Mouse (Mus musculus) hindbrain, embryonic 13.5 days (tissue): ENCODE data around the gene Phldb2. TPM values are rescaled to one million over a fixed set of nuclear protein-coding genes. Genes with fewer than 3 reads are reported as not detected.
A peak's percentile ranks its signal among the peaks of the same experiment; 100 is the strongest.

Experiments
- ATAC-seq: fragments of 200-750 bp; cut with Nextera tagmentation; 2 replicates; pipeline ENCODE4 v1.8.0; 2017; ENCODE audit warnings: moderate TSS enrichment; ENCODE audit not compliant: low FRiP score
- H3K27ac ChIP-seq: fragments of 300-500 bp; sonication (generic); 2 replicates; pipeline ENCODE4 v1.5.1; 2015; ENCODE audit warnings: inconsistent platforms, mild to moderate bottlenecking, moderate library complexity
- H3K27me3 ChIP-seq: fragments of 300-500 bp; sonication (generic); 2 replicates; pipeline ENCODE4 v1.6.1; 2015; ENCODE audit warnings: mild to moderate bottlenecking, inconsistent platforms
- H3K36me3 ChIP-seq: fragments of 300-500 bp; sonication (generic); 2 replicates; pipeline ENCODE4 v1.6.1; 2015; ENCODE audit warnings: mild to moderate bottlenecking, inconsistent platforms
- H3K4me1 ChIP-seq: fragments of 300-500 bp; sonication (generic); replicated peaks from 2 replicates; pipeline ENCODE4 v1.6.1; 2015; ENCODE audit warnings: inconsistent platforms
- H3K4me2 ChIP-seq: fragments of 300-500 bp; sonication (generic); 2 replicates; pipeline ENCODE4 v1.6.1; 2015; ENCODE audit warnings: inconsistent platforms, mild to moderate bottlenecking, moderate library complexity
- H3K4me3 ChIP-seq: fragments of 300-500 bp; sonication (generic); 2 replicates; pipeline ENCODE4 v1.5.1; 2015; ENCODE audit warnings: mild to moderate bottlenecking, inconsistent platforms
- H3K9ac ChIP-seq: fragments of 300-500 bp; sonication (generic); 2 replicates; pipeline ENCODE4 v1.6.1; 2015; ENCODE audit warnings: mild to moderate bottlenecking, inconsistent platforms
- H3K9me3 ChIP-seq: fragments of 300-500 bp; sonication (generic); 2 replicates; pipeline ENCODE4 v1.6.1; 2016; ENCODE audit warnings: inconsistent platforms
- WGBS: fragments of 180-500 bp; shearing (Covaris S2); methylation state at CpG from one replicate; pipeline ENCODE4 v1.1.7; 2015; 5-methylcytosine and 5-hydroxymethylcytosine counted together
- polyA plus RNA-seq: library from polyadenylated mRNA; unstranded; fragments of >200 nt; fragmentation: Nextera tagmentation; extraction: Ambion mirVana; gene quantifications from 2 replicates; pipeline ENCODE4 v1.2.1, GENCODE M21; 2015

The Phldb2 gene
- polyA plus RNA-seq, 1 experiment from 2014 or later, result 12.5 TPM

- Histone ChIP-seq H3K4me1 (peaks cover 26% of the 10 kb centered on the region), H3K9me3 (no peaks in the 10 kb centered on the region), H3K27ac (peak overlapping the region; percentile 37), H3K27me3 (peaks cover 5% of the 10 kb centered on the region; the same call in 1 of the 2 replicates), H3K36me3 (no peaks in the 10 kb centered on the region), H3K9ac (peak overlapping the region; percentile 82), H3K4me3 (peak overlapping the region; percentile 64), H3K4me2 (peak overlapping the region; percentile 91)
- WGBS, result 0% methylated on average over 39 of the region's 45 CpGs
- peak; percentile 95 for ATAC-seq
Measured at GRCm38 (mm10) chr16:45844049-45844780, 109.2 kb downstream of the Phldb2 start.

GRCm38 (mm10) chr16:45843351-45843891 is 110.0 kb downstream of the Phldb2 start:
- Histone ChIP-seq H3K4me2 (peak overlapping the region; percentile 91), H3K27me3 (peaks cover 5% of the 10 kb centered on the region; the same call in 1 of the 2 replicates), H3K9me3 (no peaks in the 10 kb centered on the region), H3K9ac (peak overlapping the region; percentile 82), H3K4me1 (peaks cover 26% of the 10 kb centered on the region), H3K27ac (peak overlapping the region; percentile 37; the same call in 1 of the 2 replicates), H3K4me3 (peak overlapping the region; percentile 64), H3K36me3 (no peaks in the 10 kb centered on the region)
- ATAC-seq, result peak; percentile 41
- WGBS, result under 1% methylated on average over 16 of the region's 16 CpGs

- Histone ChIP-seq H3K27ac (no peak overlapping the region), H3K27me3 (peaks cover 5% of the 10 kb centered on the region; the same call in 1 of the 2 replicates), H3K9me3 (no peaks in the 10 kb centered on the region), H3K36me3 (no peaks in the 10 kb centered on the region), H3K4me2 (peak overlapping the region; percentile 91), H3K9ac (no peak overlapping the region), H3K4me1 (peaks cover 26% of the 10 kb centered on the region), H3K4me3 (peak overlapping the region; percentile 64)
- no peak for ATAC-seq
- 64% methylated on average over 4 of the region's 4 CpGs for WGBS
Measured at GRCm38 (mm10) chr16:45842440-45842839, 111.0 kb downstream of the Phldb2 start.

GRCm38 (mm10) chr16:45841806-45842205 is 111.6 kb downstream of the Phldb2 start:
- 89% methylated on average over 3 of the region's 3 CpGs for WGBS
- Histone ChIP-seq H3K27ac (no peak overlapping the region), H3K9me3 (no peaks in the 10 kb centered on the region), H3K4me2 (peak overlapping the region; percentile 91), H3K36me3 (no peaks in the 10 kb centered on the region), H3K9ac (no peak overlapping the region), H3K4me1 (peaks cover 26% of the 10 kb centered on the region), H3K4me3 (0 out of 2 replicates have a peak overlapping the region, but pooled peaks have one; percentile 64), H3K27me3 (peaks cover 5% of the 10 kb centered on the region; the same call in 1 of the 2 replicates)
- ATAC-seq, result no peak

GRCm38 (mm10) chr16:45841016-45841415 is 112.4 kb downstream of the Phldb2 start:
- Histone ChIP-seq H3K4me1 (peaks cover 26% of the 10 kb centered on the region), H3K27ac (no peak overlapping the region), H3K9ac (no peak overlapping the region), H3K4me2 (no peak overlapping the region), H3K9me3 (no peaks in the 10 kb centered on the region), H3K36me3 (no peaks in the 10 kb centered on the region), H3K27me3 (peaks cover 5% of the 10 kb centered on the region; the same call in 1 of the 2 replicates), H3K4me3 (no peak overlapping the region)
- ATAC-seq, result no peak
- WGBS, result 72% methylated on average over 3 of the region's 3 CpGs

GRCm38 (mm10) chr16:45837541-45838342 is 115.7 kb downstream of the Phldb2 start:
- no peak overlapping the region for H3K27ac ChIP-seq
- H3K4me3 ChIP-seq, result no peak overlapping the region
- no peaks in the 10 kb centered on the region for H3K9me3 ChIP-seq
- no peak for ATAC-seq
- H3K9ac ChIP-seq, result no peak overlapping the region
- no peak overlapping the region for H3K4me2 ChIP-seq
- H3K4me1 ChIP-seq, result peaks cover 11% of the 10 kb centered on the region
- no peaks in the 10 kb centered on the region for H3K36me3 ChIP-seq
- 74% methylated on average over 5 of the region's 5 CpGs for WGBS
- H3K27me3 ChIP-seq, result no peaks in the 10 kb centered on the region

GRCm38 (mm10) chr16:45832747-45833108 is 120.7 kb downstream of the Phldb2 start:
- Histone ChIP-seq H3K4me3 (no peak overlapping the region), H3K4me2 (no peak overlapping the region), H3K36me3 (no peaks in the 10 kb centered on the region; the same call in 1 of the 2 replicates), H3K27me3 (no peaks in the 10 kb centered on the region), H3K9me3 (no peaks in the 10 kb centered on the region), H3K27ac (no peak overlapping the region), H3K4me1 (peaks cover 9% of the 10 kb centered on the region), H3K9ac (no peak overlapping the region)
- ATAC-seq, result no peak
- WGBS, result 81% methylated on average over 6 of the region's 6 CpGs

- no peak for ATAC-seq
- Histone ChIP-seq H3K4me3 (no peak overlapping the region), H3K27ac (no peak overlapping the region), H3K9me3 (no peaks in the 10 kb centered on the region), H3K4me1 (peaks cover 9% of the 10 kb centered on the region), H3K27me3 (no peaks in the 10 kb centered on the region), H3K4me2 (no peak overlapping the region), H3K9ac (no peak overlapping the region), H3K36me3 (no peaks in the 10 kb centered on the region; the same call in 1 of the 2 replicates)
- 75% methylated on average over 8 of the region's 8 CpGs for WGBS
Measured at GRCm38 (mm10) chr16:45832061-45832746, 121.2 kb downstream of the Phldb2 start.

- H3K4me1 ChIP-seq, result peaks cover 9% of the 10 kb centered on the region
- no peaks in the 10 kb centered on the region for H3K27me3 ChIP-seq
- no peak overlapping the region for H3K27ac ChIP-seq
- H3K4me3 ChIP-seq, result no peak overlapping the region
- no peaks in the 10 kb centered on the region; the same call in 1 of the 2 replicates for H3K36me3 ChIP-seq
- H3K9ac ChIP-seq, result no peak overlapping the region
- no peaks in the 10 kb centered on the region for H3K9me3 ChIP-seq
- no peak for ATAC-seq
- 48% methylated on average over 4 of the region's 4 CpGs for WGBS
- no peak overlapping the region for H3K4me2 ChIP-seq
Measured at GRCm38 (mm10) chr16:45831094-45831872, 122.1 kb downstream of the Phldb2 start.

GRCm38 (mm10) chr16:45830096-45830866 is 123.1 kb downstream of the Phldb2 start:
- Histone ChIP-seq H3K9me3 (no peaks in the 10 kb centered on the region), H3K4me1 (peaks cover 9% of the 10 kb centered on the region), H3K36me3 (peaks cover 5% of the 10 kb centered on the region; the same call in 1 of the 2 replicates), H3K27me3 (no peaks in the 10 kb centered on the region), H3K9ac (no peak overlapping the region), H3K4me2 (no peak overlapping the region), H3K27ac (no peak overlapping the region), H3K4me3 (no peak overlapping the region)
- 71% methylated on average over 11 of the region's 11 CpGs for WGBS
- ATAC-seq, result no peak; the same call in 1 of the 2 replicates

- no peak for ATAC-seq
Measured at GRCm38 (mm10) chr16:45825309-45825708, 128.1 kb downstream of the Phldb2 start.

More at GRCm38 (mm10) chr16:45825309-45825708, 128.1 kb downstream of the Phldb2 start:
- 94% methylated on average over 10 of the region's 10 CpGs for WGBS
- Histone ChIP-seq H3K4me1 (no peaks in the 10 kb centered on the region; the same call in 1 of the 2 replicates), H3K36me3 (peaks cover 11% of the 10 kb centered on the region; the same call in 1 of the 2 replicates), H3K9ac (no peak overlapping the region), H3K27ac (no peak overlapping the region), H3K9me3 (no peaks in the 10 kb centered on the region), H3K27me3 (no peaks in the 10 kb centered on the region), H3K4me3 (no peak overlapping the region), H3K4me2 (no peak overlapping the region)
